Mouse (Mus musculus): ENCODE measurements around the gene Exosc6. TPM values are rescaled to one million over a fixed set of nuclear protein-coding genes. Genes with fewer than 3 reads are reported as not detected.
"Not testable (repeated sequence)": the region's sequence is repeated elsewhere in the genome, so short reads cannot be mapped to it uniquely, and the experiment has no call there.

Gene Exosc6
- polyA plus RNA-seq, 1 experiment from 2014 or later, result not detected

GRCm38 (mm10) chr8:111062893-111063292 is 6.8 kb downstream of the Exosc6 start:
- Histone ChIP-seq H3K27ac (replicated peaks) (peak overlapping the region; percentile 44), H3K4me2 (peak overlapping the region; percentile 77), H3K4me3 (peak overlapping the region; percentile 59), H3K27me3 (no peaks in the 10 kb centered on the region), H3K36me3 (0 out of 2 replicates have a peak, but pooled peaks cover 3% of the 10 kb centered on the region), H3K9ac (no peak overlapping the region), H3K9me3 (no peaks in the 10 kb centered on the region), H3K4me1 (replicated peaks) (peaks cover 19% of the 10 kb centered on the region)
- WGBS, result 47% methylated on average over 2 of the region's 2 CpGs
- ATAC-seq (ENCODE audit: low FRiP score, low read depth), result no peak

- H3K4me3 ChIP-seq, result no peak overlapping the region
- H3K4me1 ChIP-seq (replicated peaks), result peaks cover 3% of the 10 kb centered on the region
- no peak overlapping the region for H3K4me2 ChIP-seq
- H3K27me3 ChIP-seq, result no peaks in the 10 kb centered on the region
- no peak for ATAC-seq (ENCODE audit: low FRiP score, low read depth)
- no peak overlapping the region for H3K27ac ChIP-seq (replicated peaks)
- WGBS, result 78% methylated on average over 4 of the region's 4 CpGs
- H3K9ac ChIP-seq, result no peak overlapping the region
- no peaks in the 10 kb centered on the region for H3K9me3 ChIP-seq
- H3K36me3 ChIP-seq, result no peaks in the 10 kb centered on the region
Measured at GRCm38 (mm10) chr8:111066308-111066707, 10.2 kb downstream of the Exosc6 start.

GRCm38 (mm10) chr8:111067439-111067838 is 11.3 kb downstream of the Exosc6 start:
- no peak for ATAC-seq (ENCODE audit: low FRiP score, low read depth)
- WGBS, result 32% methylated on average over 10 of the region's 10 CpGs
- H3K4me3 ChIP-seq, result no peak overlapping the region
- H3K4me2 ChIP-seq, result no peak overlapping the region
- H3K27me3 ChIP-seq, result no peaks in the 10 kb centered on the region
- no peak overlapping the region for H3K9ac ChIP-seq
- no peak overlapping the region for H3K27ac ChIP-seq (replicated peaks)
- H3K36me3 ChIP-seq, result no peaks in the 10 kb centered on the region
- no peaks in the 10 kb centered on the region for H3K9me3 ChIP-seq
- H3K4me1 ChIP-seq (replicated peaks), result no peaks in the 10 kb centered on the region; the same call in 1 of the 2 replicates

GRCm38 (mm10) chr8:111068660-111069059 is 12.5 kb downstream of the Exosc6 start:
- not testable (repeated sequence) for H3K36me3 ChIP-seq; H3K4me3 ChIP-seq; H3K9me3 ChIP-seq; H3K4me1 ChIP-seq (replicated peaks); H3K27me3 ChIP-seq; H3K9ac ChIP-seq; ATAC-seq (ENCODE audit: low FRiP score, low read depth); H3K27ac ChIP-seq (replicated peaks); H3K4me2 ChIP-seq
- 93% methylated on average over 9 of the region's 9 CpGs for WGBS

GRCm38 (mm10) chr8:111075926-111076325 is 19.8 kb downstream of the Exosc6 start:
- WGBS, result 69% methylated on average over 3 of the region's 3 CpGs
- Histone ChIP-seq H3K9me3 (no peaks in the 10 kb centered on the region), H3K27ac (replicated peaks) (no peak overlapping the region), H3K4me2 (no peak overlapping the region), H3K4me1 (replicated peaks) (no peaks in the 10 kb centered on the region), H3K36me3 (no peaks in the 10 kb centered on the region), H3K27me3 (no peaks in the 10 kb centered on the region), H3K9ac (no peak overlapping the region), H3K4me3 (no peak overlapping the region)
- no peak for ATAC-seq (ENCODE audit: low FRiP score, low read depth)

- Histone ChIP-seq H3K4me3 (no peak overlapping the region), H3K36me3 (no peaks in the 10 kb centered on the region), H3K4me1 (replicated peaks) (0 out of 2 replicates have a peak, but pooled peaks cover 6% of the 10 kb centered on the region), H3K4me2 (no peak overlapping the region), H3K9me3 (no peaks in the 10 kb centered on the region), H3K27me3 (no peaks in the 10 kb centered on the region), H3K9ac (no peak overlapping the region), H3K27ac (replicated peaks) (no peak overlapping the region)
- 66% methylated on average over 5 of the region's 5 CpGs for whole genome bisulfite sequencing
- ATAC-seq (ENCODE audit: low FRiP score, low read depth), result no peak
Measured at GRCm38 (mm10) chr8:111079461-111079860, 23.3 kb downstream of the Exosc6 start.

- H3K27me3 ChIP-seq, result no peaks in the 10 kb centered on the region
- no peak for ATAC-seq (ENCODE audit: low FRiP score, low read depth)
Measured at GRCm38 (mm10) chr8:111079861-111080271, 23.7 kb downstream of the Exosc6 start.

GRCm38 (mm10) chr8:111081580-111082258 is 25.6 kb downstream of the Exosc6 start:
- Histone ChIP-seq H3K4me3 (no peak overlapping the region), H3K36me3 (no peaks in the 10 kb centered on the region), H3K9ac (no peak overlapping the region), H3K27me3 (no peaks in the 10 kb centered on the region), H3K4me1 (replicated peaks) (0 out of 2 replicates have a peak, but pooled peaks cover 6% of the 10 kb centered on the region), H3K27ac (replicated peaks) (no peak overlapping the region), H3K4me2 (no peak overlapping the region), H3K9me3 (no peaks in the 10 kb centered on the region)
- ATAC-seq (ENCODE audit: low FRiP score, low read depth), result no peak
- WGBS, result 51% methylated on average over 12 of the region's 12 CpGs

More at GRCm38 (mm10) chr8:111079861-111080271, 23.7 kb downstream of the Exosc6 start:
- Histone ChIP-seq H3K4me2 (no peak overlapping the region), H3K4me3 (no peak overlapping the region), H3K9ac (no peak overlapping the region), H3K27ac (replicated peaks) (no peak overlapping the region), H3K36me3 (no peaks in the 10 kb centered on the region), H3K9me3 (no peaks in the 10 kb centered on the region), H3K4me1 (replicated peaks) (0 out of 2 replicates have a peak, but pooled peaks cover 6% of the 10 kb centered on the region)
- WGBS, result 35% methylated on average over 6 of the region's 6 CpGs

GRCm38 (mm10) chr8:111083936-111084335 is 27.8 kb downstream of the Exosc6 start:
- H3K9ac ChIP-seq; H3K36me3 ChIP-seq; H3K9me3 ChIP-seq; H3K27ac ChIP-seq (replicated peaks); H3K4me1 ChIP-seq (replicated peaks); H3K4me3 ChIP-seq; H3K4me2 ChIP-seq; H3K27me3 ChIP-seq; ATAC-seq (ENCODE audit: low FRiP score, low read depth): not testable (repeated sequence)
- 88% methylated on average over 5 of the region's 5 CpGs for WGBS

- 0% methylated on average over 2 of the region's 2 CpGs for WGBS
- no peaks in the 10 kb centered on the region for H3K36me3 ChIP-seq
- H3K27ac ChIP-seq (replicated peaks), result no peak overlapping the region
- no peaks in the 10 kb centered on the region for H3K27me3 ChIP-seq
- H3K9ac ChIP-seq, result no peak overlapping the region
- H3K9me3 ChIP-seq, result no peaks in the 10 kb centered on the region
- H3K4me2 ChIP-seq, result no peak overlapping the region
- H3K4me1 ChIP-seq (replicated peaks), result peaks cover 8% of the 10 kb centered on the region
- ATAC-seq (ENCODE audit: low FRiP score, low read depth), result no peak
- no peak overlapping the region for H3K4me3 ChIP-seq
Measured at GRCm38 (mm10) chr8:111090126-111090525, 34.0 kb downstream of the Exosc6 start.

- no peak overlapping the region for H3K4me2 ChIP-seq
Measured at GRCm38 (mm10) chr8:111091706-111092105, 35.6 kb downstream of the Exosc6 start.

GRCm38 (mm10) chr8:111092326-111092725 is 36.2 kb downstream of the Exosc6 start, which contains the start of gene Clec18a:
Gene Clec18a, minus strand, starts transcription at chr8:111092426.
- ATAC-seq (ENCODE audit: low FRiP score, low read depth); H3K9me3 ChIP-seq; H3K4me2 ChIP-seq; H3K36me3 ChIP-seq; H3K27me3 ChIP-seq; H3K9ac ChIP-seq; H3K27ac ChIP-seq (replicated peaks); H3K4me3 ChIP-seq: not testable (repeated sequence)
- 93% methylated on average over 5 of the region's 6 CpGs for WGBS
- H3K4me1 ChIP-seq (replicated peaks), result peaks cover 23% of the 10 kb centered on the region

More at GRCm38 (mm10) chr8:111091706-111092105, 35.6 kb downstream of the Exosc6 start:
- no peaks in the 10 kb centered on the region for H3K27me3 ChIP-seq
- no peak overlapping the region for H3K4me3 ChIP-seq
- no peaks in the 10 kb centered on the region for H3K9me3 ChIP-seq
- no peak for ATAC-seq (ENCODE audit: low FRiP score, low read depth)
- no peak overlapping the region for H3K27ac ChIP-seq (replicated peaks)
- peaks cover 23% of the 10 kb centered on the region for H3K4me1 ChIP-seq (replicated peaks)
- H3K9ac ChIP-seq, result no peak overlapping the region
- 86% methylated on average over 7 of the region's 7 CpGs for WGBS
- H3K36me3 ChIP-seq, result no peaks in the 10 kb centered on the region
